Mouse (Mus musculus) left cerebral cortex, adult 8-10 months (tissue): ENCODE data around the gene Ptpn22. TPM values are rescaled to one million over a fixed set of nuclear protein-coding genes. Genes with fewer than 3 reads are reported as not detected.

Experiments
- DNase-seq, 2 experiments: peaks; one replicate each; pipeline ENCODE4 v3.0.0; 2022; ENCODE audit warnings: low spot score in 2 of 2
- total RNA-seq, 4 experiments: library from RNA; stranded (reverse); gene quantifications; 2 replicates each; pipeline ENCODE4 v1.2.4; 2022

Gene Ptpn22
- total RNA-seq, 4 experiments from 2014 or later = 0.63 to 1.7 (median 1.2) TPM

- DNase-seq = no peak
Measured at GRCm38 (mm10) chr3:103916205-103916838, 56.7 kb downstream of the Ptpn22 start.

GRCm38 (mm10) chr3:103916839-103917237 is 57.2 kb downstream of the Ptpn22 start:
- no peak for DNase-seq

- no peak for DNase-seq
Measured at GRCm38 (mm10) chr3:103920094-103920493, 60.5 kb downstream of the Ptpn22 start.

- DNase-seq = no peak
Measured at GRCm38 (mm10) chr3:103925302-103925701, 65.7 kb downstream of the Ptpn22 start.

- no peak for DNase-seq
Measured at GRCm38 (mm10) chr3:103927511-103927910, 67.9 kb downstream of the Ptpn22 start.

GRCm38 (mm10) chr3:103944794-103945562 is 85.4 kb downstream of the Ptpn22 start:
- peak in 1 of 2 experiments; percentile 21 for DNase-seq

GRCm38 (mm10) chr3:103948666-103949065 is 89.1 kb downstream of the Ptpn22 start:
- no peak for DNase-seq

GRCm38 (mm10) chr3:103960622-103961021 is 101.0 kb downstream of the Ptpn22 start:
- DNase-seq = no peak

Other genes starting within 250 kb of the Ptpn22 start
- gene Atg4a-ps, start 213.7 kb upstream of the Ptpn22 start, total RNA-seq = 1 to 10 TPM in 1 of 4 experiments, under 1 TPM in 1, not detected in 2; 0.98 to 1.1 TPM
- 10 to 100 TPM; 13.0 to 32.4 (median 20.6) TPM for gene Olfml3, start 121.8 kb upstream of the Ptpn22 start, total RNA-seq
- gene Gm10964, start 120.4 kb upstream of the Ptpn22 start, total RNA-seq = not detected
- 100 to 1,000 TPM; 113 to 141 (median 125) TPM for gene Hipk1, start 68.2 kb upstream of the Ptpn22 start, total RNA-seq
- 1 to 10 TPM; 7.8 to 9.7 (median 9.0) TPM for gene Dclre1b, start 50.4 kb upstream of the Ptpn22 start, total RNA-seq
- 10 to 100 TPM; 12.1 to 19.1 (median 14.4) TPM for gene Ap4b1, start 50.3 kb upstream of the Ptpn22 start, total RNA-seq
- gene Gm43064, start 50.2 kb upstream of the Ptpn22 start, total RNA-seq = under 1 TPM; 0.19 to 0.27 (median 0.26) TPM
- 1 to 10 TPM in 1 of 4 experiments, under 1 TPM in 2, not detected in 1; 0.67 to 1.3 (median 0.76) TPM for gene Bcl2l15, start 27.2 kb upstream of the Ptpn22 start, total RNA-seq
- 10 to 100 TPM; 22.6 to 27.1 (median 23.5) TPM for gene Rsbn1, start 54.3 kb downstream of the Ptpn22 start, total RNA-seq
- 10 to 100 TPM; 40.9 to 44.9 (median 43.4) TPM for gene Phtf1, start 108.3 kb downstream of the Ptpn22 start, total RNA-seq